Mouse (Mus musculus): ENCODE results near the gene Gm10226. TPM values are rescaled to one million over a fixed set of nuclear protein-coding genes. Genes with fewer than 3 reads are reported as not detected.
A peak's percentile ranks its signal among the peaks of the same experiment; 100 is the strongest.

Gene Gm10226
- polyA plus RNA-seq, 1 experiment from 2014 or later, result 3.5 TPM

DNA sequence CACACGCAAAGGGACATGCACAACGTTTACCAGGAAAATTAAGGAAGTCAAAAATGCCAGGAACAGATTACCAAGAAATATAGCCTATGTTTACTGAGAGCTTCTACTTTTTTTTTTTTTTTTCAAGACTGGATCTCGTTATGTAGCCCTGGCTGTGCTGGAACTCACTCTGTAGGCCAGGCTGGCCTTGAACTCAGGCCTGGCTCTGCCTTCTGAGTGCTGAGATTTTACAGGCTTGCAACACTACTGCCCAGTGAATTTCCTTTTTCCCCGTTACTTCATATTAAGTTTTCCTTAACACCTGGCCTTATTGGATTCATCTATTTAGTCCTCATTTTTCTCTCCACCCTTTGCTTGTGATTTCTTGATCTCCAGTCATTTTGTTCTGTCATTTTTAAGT lies 41.4 kb downstream of the Gm10226 start:
- Histone ChIP-seq H3K36me3 (ENCODE audit: control insufficient read depth, insufficient read depth, low read length) (peaks cover 14% of the 10 kb centered on the region), H3K4me3 (ENCODE audit: control insufficient read depth in 1 of 2, insufficient read depth in 1 of 2, low read depth in 1 of 2, low read length in 2 of 2) (peak overlapping the region; percentile 58 to 71; a peak in 3 of 4 replicates), H3K27ac (replicated peaks in 1 of 2; ENCODE audit: control insufficient read depth in 1 of 2, insufficient read depth in 1 of 2, low read depth in 2 of 2, low read length in 2 of 2) (peak overlapping the region; percentile 67 to 68; a peak in 3 of 4 replicates), H3K4me1 (ENCODE audit: control insufficient read depth in 2 of 2, insufficient read depth in 2 of 2, low read length in 2 of 2) (peaks cover 3 to 8% of the 10 kb centered on the region in 2 experiments; a peak in 3 of 4 replicates), H3K9ac (ENCODE audit: low read length) (peak overlapping the region; percentile 74), H3K27me3 (ENCODE audit: control insufficient read depth, insufficient read depth, low read length) (no peaks in the 10 kb centered on the region), H3K9me3 (ENCODE audit: control insufficient read depth, low read length) (no peaks in the 10 kb centered on the region), H3K4me2 (ENCODE audit: low read length) (peak overlapping the region; percentile 71)
- WGBS, result 89% methylated on average over 4 of the region's 4 CpGs
- ATAC-seq (ENCODE audit: insufficient number of reproducible peaks, insufficient read depth, low FRiP score, low read depth), result no peak

DNA sequence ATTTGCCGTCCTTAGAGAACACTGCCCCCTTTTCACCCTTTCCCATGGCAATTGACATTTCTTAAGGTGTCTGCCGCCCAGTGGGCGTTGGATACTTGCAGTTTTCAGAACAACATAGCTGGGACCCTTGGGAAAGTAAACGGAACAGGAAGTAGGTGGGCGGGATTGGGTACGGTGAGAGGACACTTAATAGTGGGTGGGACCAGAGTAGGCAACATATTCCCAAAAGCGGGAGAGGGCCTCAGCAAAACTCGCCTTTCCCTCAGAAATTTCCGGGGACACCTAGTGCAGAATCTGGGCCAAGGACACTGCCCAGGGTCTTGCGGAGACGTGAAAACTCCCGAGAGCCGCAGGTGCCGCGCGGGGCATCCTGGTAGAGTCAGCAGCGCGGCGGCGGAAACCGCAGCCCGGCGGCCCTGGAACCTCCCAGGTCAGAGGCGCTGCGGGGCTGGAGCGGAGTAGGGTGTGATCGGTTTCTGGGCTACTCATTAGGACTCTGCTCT lies 41.9 kb downstream of the Gm10226 start:
- H3K27ac ChIP-seq (replicated peaks in 1 of 2; ENCODE audit: control insufficient read depth in 1 of 2, insufficient read depth in 1 of 2, low read depth in 2 of 2, low read length in 2 of 2), result peak overlapping the region; percentile 67 to 68
- peak overlapping the region; percentile 58 to 71 for H3K4me3 ChIP-seq (ENCODE audit: control insufficient read depth in 1 of 2, insufficient read depth in 1 of 2, low read depth in 1 of 2, low read length in 2 of 2)
- peak overlapping the region; percentile 71 for H3K4me2 ChIP-seq (ENCODE audit: low read length)
- peak; percentile 87 for ATAC-seq (ENCODE audit: insufficient number of reproducible peaks, insufficient read depth, low FRiP score, low read depth)
- no peaks in the 10 kb centered on the region for H3K9me3 ChIP-seq (ENCODE audit: control insufficient read depth, low read length)
- H3K27me3 ChIP-seq (ENCODE audit: control insufficient read depth, insufficient read depth, low read length), result no peaks in the 10 kb centered on the region
- H3K9ac ChIP-seq (ENCODE audit: low read length), result peak overlapping the region; percentile 74
- peaks cover 16% of the 10 kb centered on the region for H3K36me3 ChIP-seq (ENCODE audit: control insufficient read depth, insufficient read depth, low read length)
- WGBS, result under 1% methylated on average over 27 of the region's 27 CpGs
- H3K4me1 ChIP-seq (ENCODE audit: control insufficient read depth in 2 of 2, insufficient read depth in 2 of 2, low read length in 2 of 2), result peaks cover 3 to 8% of the 10 kb centered on the region in 2 experiments; a peak in 3 of 4 replicates

Other genes with a start within 250 kb of the Gm10226 start
- gene Zfp51, start 241.5 kb upstream of the Gm10226 start, polyA plus RNA-seq (2014; fragmentation: Nextera tagmentation; extraction: Ambion mirVana), result 9.8 and 11.6 TPM in 2 replicates
- gene Zfp53, start 202.9 kb upstream of the Gm10226 start, polyA plus RNA-seq (2014; fragmentation: Nextera tagmentation; extraction: Ambion mirVana), result 5.3 and 5.5 TPM in 2 replicates
- 3.8 and 4.0 TPM in 2 replicates for gene Zfp52, start 156.3 kb upstream of the Gm10226 start, polyA plus RNA-seq (2014; fragmentation: Nextera tagmentation; extraction: Ambion mirVana)
- gene Zfp948, start 124.9 kb upstream of the Gm10226 start, polyA plus RNA-seq (2014; fragmentation: Nextera tagmentation; extraction: Ambion mirVana), result 14.7 and 14.8 TPM in 2 replicates
- gene Zfp983, start 41.2 kb upstream of the Gm10226 start, polyA plus RNA-seq (2014; fragmentation: Nextera tagmentation; extraction: Ambion mirVana), result 2.7 and 4.1 TPM in 2 replicates
- 7.0 and 7.1 TPM in 2 replicates for gene Zfp760, start 15.9 kb downstream of the Gm10226 start, polyA plus RNA-seq (2014; fragmentation: Nextera tagmentation; extraction: Ambion mirVana)
- gene Zfp229, start 38.9 kb downstream of the Gm10226 start, polyA plus RNA-seq (2014; fragmentation: Nextera tagmentation; extraction: Ambion mirVana), result 5.2 and 5.7 TPM in 2 replicates
- gene Zfp820, start 153.9 kb downstream of the Gm10226 start, polyA plus RNA-seq (2014; fragmentation: Nextera tagmentation; extraction: Ambion mirVana), result 5.0 and 5.4 TPM in 2 replicates
- gene Zfp995, start 218.1 kb downstream of the Gm10226 start, polyA plus RNA-seq (2014; fragmentation: Nextera tagmentation; extraction: Ambion mirVana), result 4.1 and 4.9 TPM in 2 replicates

All from heart, embryonic 14.5 days (tissue).